Mouse (Mus musculus): ENCODE results near the gene B430305J03Rik.

DNA sequence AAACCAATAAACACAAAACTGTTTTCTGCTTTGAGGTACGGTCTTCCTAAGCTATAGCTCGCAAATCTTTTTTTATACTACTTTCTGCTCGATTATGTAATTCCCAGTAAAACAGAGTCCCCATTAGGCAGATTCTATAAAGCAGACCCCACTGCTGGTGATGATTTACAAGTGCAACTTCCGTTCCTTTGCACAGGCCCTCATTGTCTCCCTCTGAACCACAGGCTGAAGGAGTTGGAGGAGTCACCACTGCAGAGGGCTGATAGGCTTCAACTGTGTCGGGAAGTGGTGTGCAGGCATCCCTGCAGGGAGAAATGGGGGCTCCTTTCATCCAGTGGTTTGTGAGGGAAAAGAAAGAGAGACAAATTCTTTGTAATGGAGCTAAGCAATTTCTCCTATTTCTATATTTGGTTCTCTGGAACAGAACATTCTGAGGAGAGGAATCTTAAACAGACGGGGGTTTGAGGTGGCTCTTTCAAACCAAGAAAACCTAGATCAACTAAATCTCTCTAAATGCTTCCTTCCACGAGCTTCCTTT lies 6.9 kb downstream of the B430305J03Rik start:
- no peak for TF ChIP-seq CTCF (IDR thresholded peaks at IDR 0.05; ENCODE audit: extremely low read depth, insufficient read length, insufficient replicate concordance, low read depth, low read length)
- no peak for TF ChIP-seq POLR2A (IDR thresholded peaks at IDR 0.05; ENCODE audit: low read depth, low read length)
